Mouse (Mus musculus) megakaryocyte, embryonic 14.5 days (primary cell): Measurements from ENCODE around the gene Adam12.

Source experiments
- FLI1 ChIP-seq: IDR thresholded peaks from 2 replicates; pipeline ENCODE4 v1.6.1; 2012; ENCODE audit warnings: low read length, inconsistent platforms, mixed read lengths
- GATA1 ChIP-seq: IDR thresholded peaks from 3 replicates; pipeline ENCODE4 v1.6.1; 2012; ENCODE audit warnings: mixed read lengths, low read length, inconsistent platforms, borderline replicate concordance

- TF ChIP-seq GATA1: no peak
- TF ChIP-seq FLI1: no peak
Observed at GRCm38 (mm10) chr7:133876646-133877342, 355.2 kb downstream of the Adam12 start.
